Mouse (Mus musculus): ENCODE results near the gene Ftsj1. TPM values are rescaled to one million over a fixed set of nuclear protein-coding genes. Genes with fewer than 3 reads are reported as not detected.

Ftsj1 gene
- total and polyA plus RNA-seq, 3 experiments, result 17.0 to 31.6 (median 22.3) TPM

DNA sequence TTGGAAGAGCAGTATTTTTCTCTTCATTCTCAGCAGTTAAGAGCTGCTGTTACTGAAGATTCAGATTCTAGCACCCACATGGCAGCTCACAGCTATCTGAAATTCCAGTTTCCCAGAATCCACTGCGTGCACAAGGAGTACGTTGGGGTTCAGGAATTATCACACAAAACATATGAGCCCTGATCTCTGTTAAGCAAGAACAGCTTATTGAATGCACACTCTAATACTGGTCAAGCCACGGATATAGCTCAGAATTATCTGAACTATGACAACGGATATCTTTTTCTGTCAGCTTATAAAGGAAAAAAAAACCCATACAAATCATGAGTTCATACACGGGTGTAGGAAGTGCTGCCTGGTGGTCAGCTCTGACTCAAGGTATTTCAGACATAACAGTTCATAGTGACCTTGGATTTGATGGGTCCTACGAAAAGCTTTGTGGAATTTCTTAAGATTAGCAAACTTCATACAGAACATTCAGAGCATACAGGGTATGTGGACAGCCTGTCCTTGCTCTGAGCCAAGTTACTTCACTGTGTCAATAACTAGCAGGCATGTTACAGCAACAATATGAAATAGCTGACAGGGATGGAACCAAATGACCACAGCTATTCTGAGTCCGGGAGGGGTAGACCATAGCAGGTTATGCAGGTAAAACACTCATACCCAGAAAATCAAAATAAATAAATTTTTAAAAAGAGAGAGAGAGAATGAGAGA lies 40.6 kb downstream of the Ftsj1 start:
- Histone ChIP-seq H3K36me3 (replicated peaks in 1 of 2; ENCODE audit: control insufficient read depth in 1 of 2, insufficient read depth in 1 of 2, low read length in 1 of 2) (no peaks in the 10 kb centered on the region), H3K4me2 (ENCODE audit: insufficient read depth, low read depth, poor library complexity, severe bottlenecking) (no peak overlapping the region), H3K9ac (ENCODE audit: insufficient read depth, low read depth) (no peak overlapping the region), H3K79me2 (replicated peaks; ENCODE audit: control insufficient read depth, extremely low read depth, insufficient read depth, poor library complexity, severe bottlenecking) (no peaks in the 10 kb centered on the region), H3K9me3 (replicated peaks; ENCODE audit: low read length) (no peaks in the 10 kb centered on the region), H3K27me3 (replicated peaks) (peaks cover 7% of the 10 kb centered on the region), H3K4me1 (ENCODE audit: control insufficient read depth in 1 of 2, insufficient read depth in 2 of 2) (no peaks in the 10 kb centered on the region), H3K27ac (ENCODE audit: insufficient read depth, low read depth) (no peak overlapping the region), H3K4me3 (replicated peaks in 1 of 3; ENCODE audit: low read depth in 2 of 3, low read length in 2 of 3, poor library complexity in 1 of 3) (no peak overlapping the region)
- in situ Hi-C loops (cut with MboI; ENCODE audit: low pct_ligation_motif_present, low pct_unique_long_range_greater_than_20kb, low sequenced_read_pairs), result no loop called here
- no peak for DNase-seq (ENCODE audit: extremely low read depth)
- dilution Hi-C loops (cut with MboI; ENCODE audit: extremely low pct_ligation_motif_present, extremely low pct_unique_long_range_greater_than_20kb, low sequenced_read_pairs), result no loop called here
- TF ChIP-seq USF1 (IDR thresholded peaks at IDR 0.05; ENCODE audit: low read depth, low read length), result no peak
- TF ChIP-seq IRF4 (IDR thresholded peaks at IDR 0.05; ENCODE audit: low read depth, low read length), result no peak
- TF ChIP-seq MAX (IDR thresholded peaks at IDR 0.05; ENCODE audit: low read length), result no peak
- no peak for TF ChIP-seq JUN (IDR thresholded peaks at IDR 0.05; ENCODE audit: insufficient read depth, low read depth, low read length)
- no peak for TF ChIP-seq CHD2 (IDR thresholded peaks at IDR 0.05; ENCODE audit: low read length)
- TF ChIP-seq RAD21 (IDR thresholded peaks at IDR 0.05; ENCODE audit: low read depth, low read length), result no peak
- no peak for TF ChIP-seq MAFK (IDR thresholded peaks at IDR 0.05; ENCODE audit: insufficient replicate concordance, low read length)
- TF ChIP-seq ETS1 (conservative IDR thresholded peaks at IDR 0.05; ENCODE audit: low read depth, low read length), result no peak
- no peak for TF ChIP-seq CTCF (conservative IDR thresholded peaks at IDR 0.05 in 1 of 2, IDR thresholded peaks at IDR 0.05 in 1 of 2; ENCODE audit: low read depth in 2 of 2, low read length in 2 of 2)
- no peak for TF ChIP-seq PAX5 (IDR thresholded peaks at IDR 0.05; ENCODE audit: low read length)
- no peak for TF ChIP-seq ELF1 (IDR thresholded peaks at IDR 0.05; ENCODE audit: low read depth, low read length)
- no peak for TF ChIP-seq MYC (IDR thresholded peaks at IDR 0.05; ENCODE audit: low read depth, low read length)
- TF ChIP-seq HCFC1 (IDR thresholded peaks at IDR 0.05; ENCODE audit: low read depth, low read length), result no peak
- no peak for TF ChIP-seq EP300 (IDR thresholded peaks at IDR 0.05; ENCODE audit: low read length)
- TF ChIP-seq NELFE (IDR thresholded peaks at IDR 0.05; ENCODE audit: low read depth, low read length), result no peak
- TF ChIP-seq USF2 (conservative IDR thresholded peaks at IDR 0.05; ENCODE audit: low read depth, low read length), result no peak
- no peak for TF ChIP-seq E2F4 (IDR thresholded peaks at IDR 0.05; ENCODE audit: insufficient replicate concordance, low read depth, low read length)
- TF ChIP-seq ZNF384 (IDR thresholded peaks at IDR 0.05; ENCODE audit: low read depth, low read length), result no peak

DNA sequence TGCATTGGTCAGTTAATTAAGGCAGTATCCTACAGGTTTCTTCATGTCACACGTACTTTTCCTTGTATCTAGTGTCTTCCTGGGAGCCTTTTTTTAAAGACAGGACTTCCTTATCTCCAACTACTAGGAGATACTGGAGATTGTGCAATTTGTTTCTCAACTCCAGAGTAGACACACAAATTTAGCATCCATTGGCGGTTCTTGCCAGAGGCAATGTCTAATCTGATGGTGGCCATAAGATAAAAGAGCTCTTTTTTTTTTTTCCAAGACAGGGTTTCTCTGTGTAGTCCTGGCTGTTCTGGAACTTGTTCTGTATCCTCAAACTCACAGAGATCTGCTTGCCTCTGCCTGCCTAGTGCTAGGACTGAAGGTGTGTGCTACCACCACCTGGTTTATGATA lies 42.5 kb downstream of the Ftsj1 start:
- no peak for TF ChIP-seq MAX (IDR thresholded peaks at IDR 0.05; ENCODE audit: low read length)
- TF ChIP-seq ETS1 (conservative IDR thresholded peaks at IDR 0.05; ENCODE audit: low read depth, low read length), result no peak
- TF ChIP-seq MAFK (IDR thresholded peaks at IDR 0.05; ENCODE audit: insufficient replicate concordance, low read length), result no peak
- no peak for TF ChIP-seq RCOR1 (conservative IDR thresholded peaks at IDR 0.05; ENCODE audit: low read depth, low read length)
- TF ChIP-seq MAZ (IDR thresholded peaks at IDR 0.05; ENCODE audit: low read depth, low read length), result no peak
- no peak for TF ChIP-seq EP300 (IDR thresholded peaks at IDR 0.05; ENCODE audit: low read length)
- no peak for TF ChIP-seq NRF1 (IDR thresholded peaks at IDR 0.05; ENCODE audit: low read depth, low read length)
- no peak for TF ChIP-seq NELFE (IDR thresholded peaks at IDR 0.05; ENCODE audit: low read depth, low read length)
- no peak for TF ChIP-seq JUN (IDR thresholded peaks at IDR 0.05; ENCODE audit: insufficient read depth, low read depth, low read length)
- no peak for TF ChIP-seq E2F4 (IDR thresholded peaks at IDR 0.05; ENCODE audit: insufficient replicate concordance, low read depth, low read length)
- TF ChIP-seq JUND (conservative IDR thresholded peaks at IDR 0.05; ENCODE audit: low read depth, low read length), result no peak
- no peak for TF ChIP-seq MYC (IDR thresholded peaks at IDR 0.05; ENCODE audit: low read depth, low read length)
- no peak for TF ChIP-seq HCFC1 (IDR thresholded peaks at IDR 0.05; ENCODE audit: low read depth, low read length)
- no peak for TF ChIP-seq POLR2A (IDR thresholded peaks at IDR 0.05; ENCODE audit: low read depth, low read length)
- no peak for TF ChIP-seq KAT2A (IDR thresholded peaks at IDR 0.05; ENCODE audit: insufficient replicate concordance, low read length)
- Histone ChIP-seq H3K9me3 (replicated peaks; ENCODE audit: low read length) (no peaks in the 10 kb centered on the region), H3K4me1 (ENCODE audit: control insufficient read depth in 1 of 2, insufficient read depth in 2 of 2) (no peaks in the 10 kb centered on the region), H3K27ac (ENCODE audit: insufficient read depth, low read depth) (no peak overlapping the region), H3K9ac (ENCODE audit: insufficient read depth, low read depth) (no peak overlapping the region), H3K36me3 (replicated peaks in 1 of 2; ENCODE audit: control insufficient read depth in 1 of 2, insufficient read depth in 1 of 2, low read length in 1 of 2) (no peaks in the 10 kb centered on the region), H3K27me3 (replicated peaks) (peaks cover 25% of the 10 kb centered on the region), H3K4me2 (ENCODE audit: insufficient read depth, low read depth, poor library complexity, severe bottlenecking) (no peak overlapping the region), H3K4me3 (replicated peaks in 1 of 3; ENCODE audit: low read depth in 2 of 3, low read length in 2 of 3, poor library complexity in 1 of 3) (no peak overlapping the region), H3K79me2 (replicated peaks; ENCODE audit: control insufficient read depth, extremely low read depth, insufficient read depth, poor library complexity, severe bottlenecking) (no peaks in the 10 kb centered on the region)
- DNase-seq (ENCODE audit: extremely low read depth), result no peak
- dilution Hi-C loops (cut with MboI; ENCODE audit: extremely low pct_ligation_motif_present, extremely low pct_unique_long_range_greater_than_20kb, low sequenced_read_pairs) (no loop called here), in situ Hi-C loops (cut with MboI; ENCODE audit: low pct_ligation_motif_present, low pct_unique_long_range_greater_than_20kb, low sequenced_read_pairs) (no loop called here)
